Mouse (Mus musculus) lung, adult 2 months (tissue): ENCODE results near the gene Rpia.

Experiments
- CTCF ChIP-seq: fragments of 200-500 bp; IDR thresholded peaks from 2 replicates; pipeline ENCODE4 v1.5.1; 2011; ENCODE audit warnings: mild to moderate bottlenecking, low read length, control low read depth; ENCODE audit not compliant: insufficient read depth
- POLR2A ChIP-seq: fragments of 200-500 bp; IDR thresholded peaks from 2 replicates; pipeline ENCODE4 v1.6.1; 2011; ENCODE audit warnings: low read depth, mild to moderate bottlenecking, control low read depth, low read length, borderline replicate concordance; ENCODE audit errors: extremely low read depth

- TF ChIP-seq POLR2A, result no peak
- no peak for TF ChIP-seq CTCF
Observed at GRCm38 (mm10) chr6:70789134-70789533, 2.9 kb downstream of the Rpia start.
